Mouse (Mus musculus) heart, postnatal 0 days (tissue): ENCODE data around the gene Mgat3.

Experiments used
- CTCF ChIP-seq: IDR thresholded peaks from 2 replicates; pipeline ENCODE4 v1.5.1; 2016; ENCODE audit warnings: antibody characterized with exemption, control low read depth, low read depth
- EP300 ChIP-seq: IDR thresholded peaks from 2 replicates; pipeline ENCODE4 v1.6.1; 2016; ENCODE audit warnings: antibody characterized with exemption, low read depth

DNA sequence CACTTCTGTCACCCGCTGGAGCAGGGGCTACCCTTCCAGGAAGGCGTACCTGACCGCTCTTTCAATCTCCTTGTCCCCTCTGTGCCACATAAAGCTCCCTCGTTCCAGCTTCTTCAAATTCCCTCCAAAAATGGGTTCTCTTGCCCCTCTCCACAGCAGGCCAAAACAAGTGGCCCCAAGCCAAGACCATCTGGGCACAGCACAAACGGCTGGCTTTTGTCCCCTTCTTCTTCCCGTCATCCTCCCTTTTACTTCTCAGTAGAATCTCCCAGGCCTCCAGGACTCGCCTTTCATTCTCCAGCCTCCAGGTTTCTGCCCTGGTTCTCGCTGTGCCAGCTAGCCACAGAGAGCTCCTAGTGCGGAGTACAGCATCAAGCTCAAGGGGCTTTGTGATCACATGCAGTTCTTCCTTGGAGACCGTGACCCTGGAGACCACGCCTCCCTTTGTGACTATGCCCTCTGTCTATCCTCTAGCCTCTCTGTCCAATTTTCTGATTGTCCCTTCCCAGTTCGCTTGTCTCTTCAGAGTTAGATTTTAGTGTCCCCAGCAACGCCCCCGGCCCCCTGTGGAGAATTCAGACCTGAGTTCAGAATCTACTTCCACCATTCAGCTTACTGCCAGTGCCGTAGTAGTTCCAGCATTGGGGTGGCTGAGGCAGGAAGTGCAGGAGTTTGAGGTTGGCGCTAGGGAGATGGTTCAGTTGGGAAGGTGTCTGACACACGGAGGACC is 54.7 kb downstream of the Mgat3 start:
- TF ChIP-seq CTCF (no peak), EP300 (no peak)
